Mouse (Mus musculus): ENCODE results near the gene Arhgef38. TPM values are rescaled to one million over a fixed set of nuclear protein-coding genes. Genes with fewer than 3 reads are reported as not detected.

Arhgef38 gene
- under 1 TPM; 0.04 to 0.11 TPM for total RNA-seq (2021)

- intact Hi-C loops (cut with DNase I), result no loop called here
- DNase-seq (ENCODE audit: extremely low spot score in 1 of 2, low spot score in 2 of 2), result no peak
Measured at GRCm38 (mm10) chr3:133234821-133235295, at the start of gene Arhgef38. Gene Arhgef38, minus strand, starts transcription at chr3:133234949.

GRCm38 (mm10) chr3:133271887-133272286 is 37.1 kb upstream of the Arhgef38 start:
- intact Hi-C loops (cut with DNase I), result loop anchor here (10.0 kb wide), 1 partner anchor 137 kb away; no protein-coding TSS in a partner anchor
- DNase-seq (ENCODE audit: extremely low spot score in 1 of 2, low spot score in 2 of 2), result peak; percentile 58 to 83

- DNase-seq (ENCODE audit: extremely low spot score in 1 of 2, low spot score in 2 of 2), result no peak
- intact Hi-C loops (cut with DNase I), result no loop called here
Measured at GRCm38 (mm10) chr3:133258860-133259259, 24.1 kb upstream of the Arhgef38 start.

- intact Hi-C loops (cut with DNase I), result no loop called here
- DNase-seq (ENCODE audit: extremely low spot score in 1 of 2, low spot score in 2 of 2), result no peak
Measured at GRCm38 (mm10) chr3:133255842-133256241, 21.1 kb upstream of the Arhgef38 start.

GRCm38 (mm10) chr3:133244027-133244426 is 9.3 kb upstream of the Arhgef38 start:
- DNase-seq (ENCODE audit: extremely low spot score in 1 of 2, low spot score in 2 of 2), result peak in 1 of 2 experiments; percentile 71
- intact Hi-C loops (cut with DNase I), result loop anchor here (5.0 kb wide), 1 partner anchor 82 kb away; no protein-coding TSS in a partner anchor

- intact Hi-C loops (cut with DNase I), result loop anchor here (5.0 kb wide), 1 partner anchor 80 kb away; no protein-coding TSS in a partner anchor
Measured at GRCm38 (mm10) chr3:133241916-133242315, 7.2 kb upstream of the Arhgef38 start.

GRCm38 (mm10) chr3:133233993-133234392 is 756 bp downstream of the Arhgef38 start:
- intact Hi-C loops (cut with DNase I), result no loop called here

More at GRCm38 (mm10) chr3:133241916-133242315, 7.2 kb upstream of the Arhgef38 start:
- DNase-seq (ENCODE audit: extremely low spot score in 1 of 2, low spot score in 2 of 2), result no peak

GRCm38 (mm10) chr3:133230427-133230826 is 4.3 kb downstream of the Arhgef38 start:
- no peak for DNase-seq (ENCODE audit: extremely low spot score in 1 of 2, low spot score in 2 of 2)
- intact Hi-C loops (cut with DNase I), result no loop called here

More at GRCm38 (mm10) chr3:133233993-133234392, 756 bp downstream of the Arhgef38 start:
- no peak for DNase-seq (ENCODE audit: extremely low spot score in 1 of 2, low spot score in 2 of 2)

GRCm38 (mm10) chr3:133229594-133229993 is 5.2 kb downstream of the Arhgef38 start:
- intact Hi-C loops (cut with DNase I), result no loop called here
- DNase-seq (ENCODE audit: extremely low spot score in 1 of 2, low spot score in 2 of 2), result no peak

- no peak for DNase-seq (ENCODE audit: extremely low spot score in 1 of 2, low spot score in 2 of 2)
- intact Hi-C loops (cut with DNase I), result no loop called here
Measured at GRCm38 (mm10) chr3:133227258-133228012, 7.3 kb downstream of the Arhgef38 start.

GRCm38 (mm10) chr3:133218501-133218900 is 16.2 kb downstream of the Arhgef38 start:
- intact Hi-C loops (cut with DNase I), result no loop called here
- no peak for DNase-seq (ENCODE audit: extremely low spot score in 1 of 2, low spot score in 2 of 2)

GRCm38 (mm10) chr3:133215198-133215819 is 19.4 kb downstream of the Arhgef38 start:
- no peak for DNase-seq (ENCODE audit: extremely low spot score in 1 of 2, low spot score in 2 of 2)
- intact Hi-C loops (cut with DNase I), result no loop called here

GRCm38 (mm10) chr3:133213434-133214114 is 21.2 kb downstream of the Arhgef38 start:
- DNase-seq (ENCODE audit: extremely low spot score in 1 of 2, low spot score in 2 of 2), result no peak
- intact Hi-C loops (cut with DNase I), result no loop called here

- DNase-seq (ENCODE audit: extremely low spot score in 1 of 2, low spot score in 2 of 2), result no peak
- intact Hi-C loops (cut with DNase I), result no loop called here
Measured at GRCm38 (mm10) chr3:133211324-133211723, 23.4 kb downstream of the Arhgef38 start.

GRCm38 (mm10) chr3:133203713-133204112 is 31.0 kb downstream of the Arhgef38 start:
- DNase-seq (ENCODE audit: extremely low spot score in 1 of 2, low spot score in 2 of 2), result no peak
- intact Hi-C loops (cut with DNase I), result no loop called here

- intact Hi-C loops (cut with DNase I), result no loop called here
- DNase-seq (ENCODE audit: extremely low spot score in 1 of 2, low spot score in 2 of 2), result no peak
Measured at GRCm38 (mm10) chr3:133202171-133202570, 32.6 kb downstream of the Arhgef38 start.

GRCm38 (mm10) chr3:133188930-133189329 is 45.8 kb downstream of the Arhgef38 start:
- intact Hi-C loops (cut with DNase I), result no loop called here
- no peak for DNase-seq (ENCODE audit: extremely low spot score in 1 of 2, low spot score in 2 of 2)

- intact Hi-C loops (cut with DNase I), result no loop called here
- no peak for DNase-seq (ENCODE audit: extremely low spot score in 1 of 2, low spot score in 2 of 2)
Measured at GRCm38 (mm10) chr3:133187524-133187923, 47.2 kb downstream of the Arhgef38 start.

- DNase-seq (ENCODE audit: extremely low spot score in 1 of 2, low spot score in 2 of 2), result no peak
- intact Hi-C loops (cut with DNase I), result no loop called here
Measured at GRCm38 (mm10) chr3:133176033-133176750, 58.6 kb downstream of the Arhgef38 start.
